ENCODE assay signal across 21 mouse cellular contexts in genomic region chr9:85856511-85856910, GRCm38 (mm10). TPM values are rescaled to one million over a fixed set of nuclear protein-coding genes. Genes with fewer than 3 reads are reported as not detected.
DNase-seq lines count a peak whose midpoint lies in the region; ATAC-seq and TF ChIP-seq lines count a peak whose summit lies in the region.
"Had no signal": no experiment of that assay in that cellular context is flagged by ENCODE, and none has a peak within 500 bp of the region (broad histone marks: within the 10 kb centered on the region; RNA-seq: fewer than 3 reads in every experiment).

No protein-coding gene starts in this region.

- H3K27me3 ChIP-seq in hindbrain, embryonic 15.5 days: no peaks in the 10 kb centered on the region
- H3K27me3 ChIP-seq in hindbrain, embryonic 12.5 days: no peaks in the 10 kb centered on the region
- H3K27me3 ChIP-seq in midbrain, postnatal 0 days (ENCODE audit: insufficient read depth, low read length): no peaks in the 10 kb centered on the region
- H3K27me3 ChIP-seq in midbrain, embryonic 13.5 days: no peaks in the 10 kb centered on the region
- H3K27me3 ChIP-seq: megakaryocyte, embryonic 14.5 days had no signal

- no peaks in the 10 kb centered on the region for H3K36me3 ChIP-seq in hindbrain, embryonic 15.5 days
- H3K36me3 ChIP-seq in hindbrain, embryonic 12.5 days: no peaks in the 10 kb centered on the region
- no peaks in the 10 kb centered on the region for H3K36me3 ChIP-seq in midbrain, postnatal 0 days (ENCODE audit: insufficient read depth, low read length)
- H3K36me3 ChIP-seq in midbrain, embryonic 13.5 days: no peaks in the 10 kb centered on the region
- H3K36me3 ChIP-seq: G1E had no signal

- peak; percentile 76 to 78 for DNase-seq in cerebellum, postnatal 10 days
- no peak for DNase-seq in cerebellum, adult 9-11 months
- DNase-seq in midbrain, postnatal 0 days (ENCODE audit: low spot score): peak; percentile 46
- DNase-seq in gastrocnemius, adult 8-10 months (ENCODE audit: low spot score in 2 of 2): no peak
- DNase-seq: adrenal gland, adult 2 months; cerebellum, postnatal 36 days; gastrocnemius, adult 2 months; heart, adult 18-20 months; heart, postnatal 36 days; kidney, adult 2 months; kidney, postnatal 10 days; liver, postnatal 0 days had no signal

- no peak overlapping the region for H3K4me2 ChIP-seq in hindbrain, embryonic 15.5 days
- no peak overlapping the region for H3K4me2 ChIP-seq in hindbrain, embryonic 12.5 days (replicated peaks)
- H3K4me2 ChIP-seq in midbrain, postnatal 0 days (ENCODE audit: low read depth, low read length, poor library complexity, severe bottlenecking): no peak overlapping the region
- H3K4me2 ChIP-seq in midbrain, embryonic 13.5 days (replicated peaks): no peak overlapping the region

- no peak overlapping the region for H3K27ac ChIP-seq in hindbrain, embryonic 15.5 days (replicated peaks)
- no peak overlapping the region for H3K27ac ChIP-seq in hindbrain, embryonic 12.5 days
- no peak overlapping the region for H3K27ac ChIP-seq in midbrain, postnatal 0 days (ENCODE audit: low read depth, low read length)
- H3K27ac ChIP-seq in midbrain, embryonic 13.5 days: no peak overlapping the region
- H3K27ac ChIP-seq: gastrocnemius, adult 2 months had no signal

- H3K9ac ChIP-seq in hindbrain, embryonic 15.5 days: no peak overlapping the region
- no peak overlapping the region for H3K9ac ChIP-seq in hindbrain, embryonic 12.5 days
- no peak overlapping the region for H3K9ac ChIP-seq in midbrain, postnatal 0 days (replicated peaks; ENCODE audit: low read length, poor library complexity, severe bottlenecking)
- no peak overlapping the region for H3K9ac ChIP-seq in midbrain, embryonic 13.5 days (replicated peaks)
- H3K9ac ChIP-seq: liver, postnatal 0 days had no signal

- H3K9me3 ChIP-seq in hindbrain, embryonic 15.5 days: no peaks in the 10 kb centered on the region
- H3K9me3 ChIP-seq in hindbrain, embryonic 12.5 days (replicated peaks): no peaks in the 10 kb centered on the region
- no peaks in the 10 kb centered on the region for H3K9me3 ChIP-seq in midbrain, postnatal 0 days (ENCODE audit: low read length)
- no peaks in the 10 kb centered on the region for H3K9me3 ChIP-seq in midbrain, embryonic 13.5 days
- H3K9me3 ChIP-seq: megakaryocyte, embryonic 14.5 days had no signal

- H3K4me1 ChIP-seq in hindbrain, embryonic 15.5 days (replicated peaks): no peaks in the 10 kb centered on the region
- no peaks in the 10 kb centered on the region for H3K4me1 ChIP-seq in hindbrain, embryonic 12.5 days
- no peaks in the 10 kb centered on the region for H3K4me1 ChIP-seq in midbrain, postnatal 0 days (ENCODE audit: insufficient read depth, low read length)
- H3K4me1 ChIP-seq in midbrain, embryonic 13.5 days (replicated peaks): 0 out of 2 replicates have a peak, but pooled peaks cover 2% of the 10 kb centered on the region
- H3K4me1 ChIP-seq: megakaryocyte, embryonic 14.5 days had no signal

- ATAC-seq in hindbrain, embryonic 15.5 days (ENCODE audit: low FRiP score, low read depth): peak; percentile 63
- no peak for ATAC-seq in hindbrain, embryonic 12.5 days (ENCODE audit: low FRiP score)
- peak; percentile 81 for ATAC-seq in midbrain, postnatal 0 days (ENCODE audit: low FRiP score)
- ATAC-seq in midbrain, embryonic 13.5 days: no peak
- ATAC-seq: CD4-positive, CD25-positive, alpha-beta regulatory T cell, adult 4 months; inflammation-experienced regulatory T-cells, adult 6 months; liver, postnatal 0 days had no signal

- H3K4me3 ChIP-seq in hindbrain, embryonic 15.5 days: no peak overlapping the region
- no peak overlapping the region for H3K4me3 ChIP-seq in hindbrain, embryonic 12.5 days
- H3K4me3 ChIP-seq in midbrain, postnatal 0 days (ENCODE audit: low read depth, low read length): no peak overlapping the region
- H3K4me3 ChIP-seq in midbrain, embryonic 13.5 days (replicated peaks): no peak overlapping the region
- H3K4me3 ChIP-seq: gastrocnemius, adult 2 months; megakaryocyte, embryonic 14.5 days had no signal

- 60% methylated on average over 6 of the region's 6 CpGs for WGBS in hindbrain, embryonic 15.5 days
- WGBS in hindbrain, embryonic 12.5 days: 73% methylated on average over 6 of the region's 6 CpGs
- WGBS in midbrain, postnatal 0 days: 63% methylated on average over 6 of the region's 6 CpGs
- WGBS in midbrain, embryonic 13.5 days: 72% methylated on average over 6 of the region's 6 CpGs

- TF ChIP-seq CTCF in midbrain, postnatal 0 days (IDR thresholded peaks at IDR 0.05): no peak

RNA-seq across cellular contexts. Expression of gene Tpbg, which starts 14.3 kb away (rescaled TPM):
- polyA plus RNA-seq in hindbrain, embryonic 15.5 days (2015; fragmentation: Nextera tagmentation; extraction: Ambion mirVana): 19.7 and 23.2 TPM in 2 replicates
- polyA plus RNA-seq in hindbrain, embryonic 12.5 days (2016; fragmentation: Nextera tagmentation; extraction: Ambion mirVana): 37.1 and 46.4 TPM in 2 replicates
- 34.0 and 36.7 TPM in 2 replicates for total RNA-seq in midbrain, postnatal 0 days (2014; rRNA removed)
- polyA plus RNA-seq in midbrain, postnatal 0 days (2015; fragmentation: Nextera tagmentation; extraction: Ambion mirVana): 13.2 and 14.0 TPM in 2 replicates
- 15.4 and 25.4 TPM in 2 replicates for polyA plus RNA-seq in midbrain, embryonic 13.5 days (2015; fragmentation: Nextera tagmentation; extraction: Ambion mirVana)
- total RNA-seq in gastrocnemius, adult 8-10 months (2022): under 1 TPM; 0.47 to 0.68 (median 0.63) TPM
- total RNA-seq: liver, adult 2 months; monocyte, adult 5-6 weeks had no signal
- polyA plus RNA-seq: CD4-positive, CD25-positive, alpha-beta regulatory T cell, adult 4 months; G1E had no signal

Comparison
In these comparisons a context has a peak if more than half of its experiments do, and no peak if none do; other contexts are left out.
1. DNase-seq: peak in cerebellum, postnatal 10 days (2 of 2) and midbrain, postnatal 0 days (single experiment); none in cerebellum, adult 9-11 months (single experiment) and gastrocnemius, adult 8-10 months (0 of 2).
2. ATAC-seq: peak in hindbrain, embryonic 15.5 days (single experiment) and midbrain, postnatal 0 days (single experiment); none in hindbrain, embryonic 12.5 days (single experiment) and midbrain, embryonic 13.5 days (single experiment).